Mouse (Mus musculus): ENCODE results near the gene Edn1.

Gene Edn1

DNA sequence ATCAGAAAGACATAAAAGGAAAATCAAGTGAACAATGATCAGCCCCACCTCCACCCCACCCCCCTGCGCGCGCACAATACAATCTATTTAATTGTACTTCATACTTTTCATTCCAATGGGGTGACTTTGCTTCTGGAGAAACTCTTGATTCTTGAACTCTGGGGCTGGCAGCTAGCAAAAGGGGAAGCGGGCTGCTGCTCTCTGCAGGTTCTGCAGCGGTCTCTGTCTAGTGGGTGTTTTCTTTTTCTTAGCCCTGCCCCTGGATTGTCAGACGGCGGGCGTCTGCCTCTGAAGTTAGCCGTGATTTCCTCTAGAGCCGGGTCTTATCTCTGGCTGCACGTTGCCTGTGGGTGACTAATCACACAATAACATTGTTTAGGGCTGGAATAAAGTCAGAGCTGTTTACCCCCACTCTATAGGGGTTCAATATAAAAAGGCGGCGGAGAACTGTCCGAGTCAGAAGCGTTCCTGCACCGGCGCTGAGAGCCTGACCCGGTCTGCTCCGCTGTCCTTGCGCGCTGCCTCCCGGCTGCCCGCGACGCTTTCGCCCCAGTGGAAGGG is at the start of gene Edn1:
Gene Edn1 (plus strand): TSS at position 316 of the 561 bp plus-strand sequence.
- DNase-seq, result peak; percentile 68

- DNase-seq, result no peak
Measured at GRCm38 (mm10) chr13:42253821-42254220, 47.5 kb upstream of the Edn1 start.

- DNase-seq, result no peak
Measured at GRCm38 (mm10) chr13:42255105-42255504, 46.2 kb upstream of the Edn1 start.

DNA sequence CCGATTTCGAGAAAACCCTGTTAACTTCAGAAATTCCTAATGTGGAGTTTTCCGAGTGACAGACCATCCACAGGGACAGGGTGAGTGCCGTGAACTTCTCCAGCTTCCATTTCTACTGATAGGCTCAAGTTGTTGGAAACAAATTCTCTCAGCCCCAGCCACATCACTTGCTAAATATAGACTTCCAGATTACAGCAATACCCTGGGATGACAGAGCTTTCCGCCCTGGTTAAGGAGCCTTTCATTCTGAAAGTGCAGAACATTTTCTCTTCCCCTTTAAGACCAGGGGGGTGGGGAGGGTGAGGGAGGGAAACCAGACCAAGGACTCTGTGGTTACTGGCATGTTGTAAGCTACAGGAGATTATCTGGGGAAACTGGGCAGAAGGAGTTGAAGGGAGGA is 42.9 kb upstream of the Edn1 start:
- DNase-seq, result no peak

DNA sequence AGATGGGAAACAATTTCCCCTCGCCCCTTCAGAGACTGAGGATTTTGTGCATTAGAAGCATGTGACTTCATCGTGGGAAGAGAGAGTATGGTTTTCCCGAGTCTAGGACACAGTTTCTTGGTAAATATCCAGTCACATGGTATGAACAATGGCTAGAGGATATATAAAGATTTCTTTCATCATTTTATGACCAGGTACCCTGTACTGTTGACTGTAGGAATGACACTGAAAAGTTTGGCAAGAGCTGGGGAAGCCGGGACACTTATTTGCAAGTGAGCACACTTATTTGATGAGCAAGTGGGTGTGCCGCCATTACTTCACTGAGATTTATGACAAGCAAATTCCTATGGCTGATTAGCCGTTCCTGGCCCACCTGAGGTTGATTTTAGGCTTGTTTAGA is 40.6 kb upstream of the Edn1 start:
- no peak for DNase-seq

- DNase-seq, result no peak
Measured at GRCm38 (mm10) chr13:42270051-42270450, 31.2 kb upstream of the Edn1 start.

- no peak for DNase-seq
Measured at GRCm38 (mm10) chr13:42276774-42277454, 24.4 kb upstream of the Edn1 start.

GRCm38 (mm10) chr13:42277751-42278150 is 23.5 kb upstream of the Edn1 start:
- peak; percentile 73 for DNase-seq

DNA sequence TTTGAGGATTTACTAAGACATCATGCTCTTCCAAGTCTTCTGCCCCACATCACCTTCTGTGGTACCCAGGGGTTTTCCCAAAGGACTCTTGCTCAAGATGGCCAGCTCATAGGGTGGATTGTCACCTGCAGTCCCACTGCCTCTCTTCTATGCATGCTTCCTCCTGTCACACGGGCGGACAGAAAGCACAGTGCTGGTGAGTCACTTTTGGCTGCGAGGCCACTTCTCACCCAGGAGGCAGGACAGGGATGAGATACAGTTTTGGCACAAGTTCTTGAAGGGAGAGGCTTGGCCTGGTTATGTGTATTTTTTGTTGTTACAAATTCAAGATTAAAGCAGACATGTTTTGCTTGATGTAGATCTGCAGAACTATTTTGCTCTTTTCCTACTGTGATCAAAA is 15.4 kb upstream of the Edn1 start:
- DNase-seq, result no peak

DNA sequence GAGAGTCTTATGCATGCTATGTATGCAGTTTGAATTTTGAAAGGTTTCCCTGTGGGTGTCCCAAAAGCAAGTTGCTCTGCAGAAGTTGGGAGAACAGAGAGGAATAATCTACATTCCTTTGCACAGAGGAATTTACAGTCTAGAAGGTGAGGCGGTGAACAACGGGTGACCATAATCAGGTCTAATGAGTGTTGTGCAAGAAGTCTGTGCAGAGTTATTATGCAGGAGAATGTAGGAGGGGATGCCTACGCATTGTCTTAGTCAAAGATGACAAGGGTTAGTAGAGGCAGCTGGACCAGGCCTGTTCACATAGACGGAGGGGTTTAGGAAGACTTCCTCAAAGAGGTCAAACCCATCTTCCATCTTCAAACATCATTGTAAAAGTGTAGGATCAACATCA is 14.5 kb upstream of the Edn1 start:
- DNase-seq, result no peak

DNA sequence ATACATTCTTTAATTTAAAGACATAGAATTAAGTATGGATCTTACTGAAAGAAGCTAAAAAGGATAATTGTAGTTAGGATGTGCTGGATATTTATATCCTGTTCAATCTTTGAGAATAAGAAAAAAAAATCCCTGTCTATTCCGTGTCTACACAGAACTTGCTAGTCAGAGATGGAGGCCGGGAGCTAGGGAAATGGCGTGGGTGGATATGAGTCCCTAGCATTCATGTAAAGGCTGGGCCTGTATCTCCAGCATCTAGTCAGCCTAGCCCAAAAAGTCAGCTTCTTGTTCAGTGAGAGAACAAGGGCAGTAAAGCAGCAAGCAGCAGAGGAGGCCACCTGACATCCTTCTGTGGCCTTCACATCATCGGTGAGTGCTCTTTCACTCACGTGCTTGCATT is 8.7 kb upstream of the Edn1 start:
- no peak for DNase-seq

DNA sequence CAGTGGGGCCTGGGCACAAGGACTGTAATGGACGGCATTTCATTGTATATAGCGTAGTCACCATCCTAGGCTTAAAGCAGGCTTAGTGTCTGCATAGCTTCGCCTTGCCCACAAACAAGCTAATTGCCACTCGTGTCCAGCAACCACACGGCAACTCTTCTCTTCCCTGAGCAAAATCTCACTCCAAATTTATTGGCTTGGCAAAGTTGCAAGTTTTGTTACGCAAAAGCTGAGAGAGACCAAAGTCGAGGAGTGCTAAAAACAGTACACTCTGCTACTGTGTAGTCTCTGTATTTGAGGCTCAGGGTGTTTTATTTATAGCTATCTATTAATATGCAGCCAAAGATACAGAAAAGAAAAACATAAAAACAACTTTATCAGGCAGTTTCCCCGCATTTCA is 3.0 kb upstream of the Edn1 start:
- peak; percentile 50 for DNase-seq

- DNase-seq, result peak; percentile 31
Measured at GRCm38 (mm10) chr13:42298766-42299165, 2.5 kb upstream of the Edn1 start.

DNA sequence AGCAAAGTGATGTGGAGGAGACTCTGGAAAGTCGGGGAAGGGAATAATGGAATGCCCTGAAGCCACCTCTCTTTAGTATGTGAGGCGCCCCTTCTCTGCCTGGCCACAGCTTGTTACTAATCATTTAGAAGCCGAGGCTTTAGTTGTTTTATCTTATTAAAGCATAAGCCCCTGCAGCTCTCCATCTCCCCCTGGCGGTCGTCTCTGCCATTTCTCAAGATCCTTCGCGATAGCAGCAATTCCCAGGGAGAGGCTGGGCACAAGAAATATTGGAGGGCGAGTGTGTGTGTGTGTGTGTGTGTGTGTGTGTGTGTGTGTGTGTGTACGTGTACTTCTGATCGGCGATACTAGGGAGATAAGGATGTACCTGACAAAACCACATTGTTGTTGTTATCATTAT is 709 bp upstream of the Edn1 start:
- peak; percentile 88 for DNase-seq

- peak; percentile 43 for DNase-seq
Measured at GRCm38 (mm10) chr13:42301961-42302861, 935 bp downstream of the Edn1 start.

GRCm38 (mm10) chr13:42303180-42303929 is 2.1 kb downstream of the Edn1 start:
- DNase-seq, result peak; percentile 72

- no peak for DNase-seq
Measured at GRCm38 (mm10) chr13:42304139-42304538, 2.9 kb downstream of the Edn1 start.

- no peak for DNase-seq
Measured at GRCm38 (mm10) chr13:42306870-42307800, 5.9 kb downstream of the Edn1 start.

GRCm38 (mm10) chr13:42308368-42309103 is 7.3 kb downstream of the Edn1 start:
- no peak for DNase-seq

GRCm38 (mm10) chr13:42309804-42310203 is 8.5 kb downstream of the Edn1 start:
- DNase-seq, result no peak

DNA sequence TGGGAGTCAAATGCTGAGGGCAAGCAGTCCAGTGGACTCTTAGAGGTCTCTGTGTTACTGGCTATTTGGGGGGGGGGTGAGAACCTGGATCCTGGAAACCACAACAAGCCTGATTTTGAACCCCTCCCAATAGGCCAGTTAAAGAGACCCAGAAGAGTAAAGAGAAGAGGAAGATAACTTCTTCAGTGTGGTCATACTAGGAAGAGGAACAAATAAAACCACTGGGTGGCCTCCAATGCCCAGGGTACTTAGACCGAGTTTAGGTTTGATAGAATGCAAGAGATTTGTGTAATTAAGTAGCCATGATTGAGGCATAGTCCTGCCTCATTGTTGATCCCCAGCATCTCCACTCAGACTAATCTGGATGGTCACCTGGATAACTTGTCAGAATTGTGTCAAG is 14.4 kb downstream of the Edn1 start:
- DNase-seq, result no peak
